Mouse (Mus musculus): ENCODE results near the gene Il20rb. TPM values are rescaled to one million over a fixed set of nuclear protein-coding genes. Genes with fewer than 3 reads are reported as not detected.

Gene Il20rb
- polyA plus RNA-seq, 1 experiment from 2014 or later = 5.1 TPM

GRCm38 (mm10) chr9:100493611-100494261 lies 7.1 kb upstream of the Il20rb start:
- no peaks in the 10 kb centered on the region for H3K4me1 ChIP-seq (replicated peaks; ENCODE audit: control insufficient read depth, insufficient read depth)
- H3K4me3 ChIP-seq (ENCODE audit: low read depth, low read length) = no peak overlapping the region
- H3K9me3 ChIP-seq (ENCODE audit: control insufficient read depth, low read length) = no peaks in the 10 kb centered on the region
- H3K27ac ChIP-seq (replicated peaks) = no peak overlapping the region
- ATAC-seq (ENCODE audit: low FRiP score, low TSS enrichment) (no peak), DNase-seq (ENCODE audit: low spot score) (no peak)
- H3K36me3 ChIP-seq (ENCODE audit: control insufficient read depth, insufficient read depth, low read length) = no peaks in the 10 kb centered on the region; the same call in 1 of the 2 replicates
- 84% methylated on average over 5 of the region's 5 CpGs for WGBS
- H3K9ac ChIP-seq (ENCODE audit: low read length) = no peak overlapping the region
- H3K4me2 ChIP-seq (replicated peaks; ENCODE audit: low read depth) = no peak overlapping the region
- no peaks in the 10 kb centered on the region for H3K27me3 ChIP-seq (ENCODE audit: control insufficient read depth, insufficient read depth, low read length)
- TF ChIP-seq CTCF (IDR thresholded peaks at IDR 0.05; ENCODE audit: low read depth) (peak; percentile 54), EP300 (optimal IDR thresholded peaks at IDR 0.05) (no peak)

- TF ChIP-seq CTCF (IDR thresholded peaks at IDR 0.05; ENCODE audit: low read depth) (no peak), EP300 (optimal IDR thresholded peaks at IDR 0.05) (no peak)
- ATAC-seq (ENCODE audit: low FRiP score, low TSS enrichment) (no peak), DNase-seq (ENCODE audit: low spot score) (no peak)
- H3K4me3 ChIP-seq (ENCODE audit: low read depth, low read length) = no peak overlapping the region
- H3K9me3 ChIP-seq (ENCODE audit: control insufficient read depth, low read length) = no peaks in the 10 kb centered on the region
- H3K4me1 ChIP-seq (replicated peaks; ENCODE audit: control insufficient read depth, insufficient read depth) = no peaks in the 10 kb centered on the region
- WGBS = 79% methylated on average over 1 of the region's 1 CpGs
- no peaks in the 10 kb centered on the region for H3K27me3 ChIP-seq (ENCODE audit: control insufficient read depth, insufficient read depth, low read length)
- no peaks in the 10 kb centered on the region; the same call in 1 of the 2 replicates for H3K36me3 ChIP-seq (ENCODE audit: control insufficient read depth, insufficient read depth, low read length)
- H3K27ac ChIP-seq (replicated peaks) = no peak overlapping the region
- H3K9ac ChIP-seq (ENCODE audit: low read length) = no peak overlapping the region
- H3K4me2 ChIP-seq (replicated peaks; ENCODE audit: low read depth) = no peak overlapping the region
Observed at GRCm38 (mm10) chr9:100491424-100491823, 4.8 kb upstream of the Il20rb start.

- H3K4me2 ChIP-seq (replicated peaks; ENCODE audit: low read depth) = no peak overlapping the region
- no peak for DNase-seq (ENCODE audit: low spot score)
- no peaks in the 10 kb centered on the region for H3K36me3 ChIP-seq (ENCODE audit: control insufficient read depth, insufficient read depth, low read length)
- no peaks in the 10 kb centered on the region for H3K9me3 ChIP-seq (ENCODE audit: control insufficient read depth, low read length)
- WGBS = 92% methylated on average over 6 of the region's 6 CpGs
- no peak for TF ChIP-seq CTCF (IDR thresholded peaks at IDR 0.05; ENCODE audit: low read depth)
- peak overlapping the region; percentile 53 for H3K27ac ChIP-seq (replicated peaks)
- H3K4me3 ChIP-seq (ENCODE audit: low read depth, low read length) = no peak overlapping the region
- H3K27me3 ChIP-seq (ENCODE audit: control insufficient read depth, insufficient read depth, low read length) = no peaks in the 10 kb centered on the region
- no peaks in the 10 kb centered on the region for H3K4me1 ChIP-seq (replicated peaks; ENCODE audit: control insufficient read depth, insufficient read depth)
- ATAC-seq (ENCODE audit: low FRiP score, low TSS enrichment) = no peak
- H3K9ac ChIP-seq (ENCODE audit: low read length) = no peak overlapping the region
Observed at GRCm38 (mm10) chr9:100488969-100489368, 2.4 kb upstream of the Il20rb start.

DNA sequence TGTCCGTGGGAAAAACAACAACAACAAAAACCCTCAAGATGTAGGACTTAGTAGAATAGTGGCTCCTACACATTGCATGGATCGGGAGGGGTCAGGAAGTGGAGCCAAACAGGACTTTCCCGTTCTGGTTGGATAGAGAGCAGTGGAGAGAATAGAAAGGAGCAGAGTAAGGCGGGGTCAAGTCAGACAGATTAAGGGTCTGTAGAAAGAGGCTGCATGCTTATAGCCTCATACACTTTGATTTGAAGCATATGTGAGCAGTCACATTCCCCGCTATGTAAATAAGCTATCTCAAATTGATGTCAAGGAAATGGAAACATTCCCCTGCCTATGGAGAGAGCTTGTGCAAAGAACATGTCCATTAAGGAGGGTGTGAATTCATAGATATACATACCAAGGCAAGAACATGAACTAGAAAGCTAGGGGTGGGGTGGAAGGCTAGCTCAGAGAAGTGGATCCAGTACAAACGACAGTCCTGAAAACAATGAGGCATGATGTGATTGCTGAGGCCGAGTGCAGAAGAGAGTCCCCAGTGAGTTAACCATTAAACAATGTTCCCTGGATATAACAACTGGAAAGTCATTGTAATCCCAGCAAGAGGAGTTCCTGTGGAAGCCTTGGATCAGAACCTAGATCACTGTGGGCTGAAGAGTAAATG lies 1.6 kb upstream of the Il20rb start:
- H3K4me1 ChIP-seq (replicated peaks; ENCODE audit: control insufficient read depth, insufficient read depth) = no peaks in the 10 kb centered on the region
- H3K9me3 ChIP-seq (ENCODE audit: control insufficient read depth, low read length) = no peaks in the 10 kb centered on the region
- no peak overlapping the region for H3K4me3 ChIP-seq (ENCODE audit: low read depth, low read length)
- H3K36me3 ChIP-seq (ENCODE audit: control insufficient read depth, insufficient read depth, low read length) = no peaks in the 10 kb centered on the region
- peak overlapping the region; percentile 53; the same call in 1 of the 2 replicates for H3K27ac ChIP-seq (replicated peaks)
- TF ChIP-seq EP300 (optimal IDR thresholded peaks at IDR 0.05) (no peak), CTCF (IDR thresholded peaks at IDR 0.05; ENCODE audit: low read depth) (no peak)
- no peaks in the 10 kb centered on the region for H3K27me3 ChIP-seq (ENCODE audit: control insufficient read depth, insufficient read depth, low read length)
- no peak overlapping the region for H3K9ac ChIP-seq (ENCODE audit: low read length)
- no peak overlapping the region for H3K4me2 ChIP-seq (replicated peaks; ENCODE audit: low read depth)
- no peak for DNase-seq (ENCODE audit: low spot score)
- ATAC-seq (ENCODE audit: low FRiP score, low TSS enrichment) = peak; percentile 80
- WGBS = 31% methylated on average over 7 of the region's 7 CpGs

DNA sequence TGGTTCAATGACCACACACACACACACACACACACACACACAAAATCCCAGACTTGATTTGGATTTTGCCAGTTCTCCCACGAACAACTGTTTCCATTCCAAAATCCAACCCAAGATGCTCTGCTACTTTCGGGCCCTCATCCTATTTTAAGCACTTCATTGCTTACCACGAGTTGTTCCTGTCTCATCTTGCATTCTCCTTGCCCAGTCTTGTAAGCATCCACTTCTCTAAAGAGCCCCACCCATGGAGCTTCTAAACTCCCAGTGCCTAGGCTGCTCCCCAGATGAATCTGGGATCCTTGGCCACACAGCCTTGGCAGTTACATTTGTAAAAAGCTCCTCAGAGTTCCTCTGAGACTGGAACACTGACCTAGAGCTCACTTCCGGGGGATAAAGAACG lies 3.3 kb downstream of the Il20rb start:
- H3K36me3 ChIP-seq (ENCODE audit: control insufficient read depth, insufficient read depth, low read length) = no peaks in the 10 kb centered on the region
- no peak overlapping the region for H3K27ac ChIP-seq (replicated peaks)
- no peaks in the 10 kb centered on the region for H3K4me1 ChIP-seq (replicated peaks; ENCODE audit: control insufficient read depth, insufficient read depth)
- H3K27me3 ChIP-seq (ENCODE audit: control insufficient read depth, insufficient read depth, low read length) = no peaks in the 10 kb centered on the region
- no peak for DNase-seq (ENCODE audit: low spot score)
- no peak overlapping the region for H3K9ac ChIP-seq (ENCODE audit: low read length)
- no peak overlapping the region for H3K4me3 ChIP-seq (ENCODE audit: low read depth, low read length)
- WGBS = 72% methylated on average over 5 of the region's 5 CpGs
- TF ChIP-seq EP300 (optimal IDR thresholded peaks at IDR 0.05) (no peak), CTCF (IDR thresholded peaks at IDR 0.05; ENCODE audit: low read depth) (no peak)
- no peak for ATAC-seq (ENCODE audit: low FRiP score, low TSS enrichment)
- H3K9me3 ChIP-seq (ENCODE audit: control insufficient read depth, low read length) = no peaks in the 10 kb centered on the region
- no peak overlapping the region for H3K4me2 ChIP-seq (replicated peaks; ENCODE audit: low read depth)

GRCm38 (mm10) chr9:100481626-100482025 lies 5.0 kb downstream of the Il20rb start:
- TF ChIP-seq CTCF (IDR thresholded peaks at IDR 0.05; ENCODE audit: low read depth) (no peak), EP300 (optimal IDR thresholded peaks at IDR 0.05) (no peak)
- Histone ChIP-seq H3K9ac (ENCODE audit: low read length) (no peak overlapping the region), H3K36me3 (ENCODE audit: control insufficient read depth, insufficient read depth, low read length) (no peaks in the 10 kb centered on the region), H3K4me3 (ENCODE audit: low read depth, low read length) (no peak overlapping the region), H3K9me3 (ENCODE audit: control insufficient read depth, low read length) (peaks cover 3% of the 10 kb centered on the region; the same call in 1 of the 2 replicates), H3K27me3 (ENCODE audit: control insufficient read depth, insufficient read depth, low read length) (no peaks in the 10 kb centered on the region), H3K4me2 (replicated peaks; ENCODE audit: low read depth) (no peak overlapping the region), H3K4me1 (replicated peaks; ENCODE audit: control insufficient read depth, insufficient read depth) (no peaks in the 10 kb centered on the region), H3K27ac (replicated peaks) (no peak overlapping the region)
- WGBS = 84% methylated on average over 6 of the region's 6 CpGs
- DNase-seq (ENCODE audit: low spot score) = no peak
- no peak for ATAC-seq (ENCODE audit: low FRiP score, low TSS enrichment)
